Mouse (Mus musculus) ES-E14 (cell line): Measurements from ENCODE around the gene Supt3. TPM values are rescaled to one million over a fixed set of nuclear protein-coding genes. Genes with fewer than 3 reads are reported as not detected.

ENCODE experiments used
- DNase-seq: peaks from one replicate; pipeline ENCODE4 v3.0.0-alpha.2; 2013; ENCODE audit warnings: low read depth, low spot score
- H3K27ac ChIP-seq: 2 replicates; pipeline ENCODE4 v1.5.1; 2012; ENCODE audit warnings: low read depth, mild to moderate bottlenecking, low read length, moderate library complexity, mixed read lengths; ENCODE audit not compliant: poor library complexity, insufficient read depth, severe bottlenecking
- H3K36me3 ChIP-seq: 2 replicates; pipeline ENCODE4 v1.6.1; 2012; ENCODE audit warnings: mild to moderate bottlenecking, low read length, moderate library complexity, mixed read lengths; ENCODE audit not compliant: control insufficient read depth, poor library complexity, insufficient read depth, severe bottlenecking
- H3K4me1 ChIP-seq, 2 experiments: fragments of 150-350 bp in 1 of 2; sonication (generic) in 1 of 2; 2 replicates each; pipeline ENCODE4 v1.6.1; 2012; ENCODE audit warnings: low read length in 2 of 2, mild to moderate bottlenecking in 1 of 2, mixed read lengths in 1 of 2; ENCODE audit not compliant: control insufficient read depth in 2 of 2, insufficient read depth in 2 of 2, poor library complexity in 1 of 2
- H3K4me3 ChIP-seq, 2 experiments: fragments of 150-350 bp in 1 of 2; sonication (generic) in 1 of 2; 2 replicates each; pipeline ENCODE4 v1.5.1; 2012; ENCODE audit warnings: low read length in 2 of 2, low read depth in 1 of 2, mild to moderate bottlenecking in 1 of 2, mixed read lengths in 1 of 2; ENCODE audit not compliant: insufficient read depth in 1 of 2, poor library complexity in 1 of 2, severe bottlenecking in 1 of 2
- H3K9ac ChIP-seq: 2 replicates; pipeline ENCODE4 v1.6.1; 2012; ENCODE audit warnings: low read depth, mild to moderate bottlenecking, low read length, mixed read lengths; ENCODE audit not compliant: poor library complexity, insufficient read depth, severe bottlenecking
- H3K9me3 ChIP-seq: fragments of 150-350 bp; sonication (generic); 2 replicates; pipeline ENCODE4 v1.6.1; 2012; ENCODE audit warnings: low read depth, mild to moderate bottlenecking, low read length; ENCODE audit not compliant: control insufficient read depth, insufficient read depth
- CHD2 ChIP-seq: IDR thresholded peaks from 2 replicates; pipeline ENCODE4 v1.6.1; 2014; ENCODE audit warnings: mild to moderate bottlenecking, low read depth, low read length, inconsistent platforms
- HCFC1 ChIP-seq: IDR thresholded peaks from 2 replicates; pipeline ENCODE4 v1.6.1; 2012; ENCODE audit warnings: low read length, inconsistent platforms, borderline replicate concordance; ENCODE audit not compliant: insufficient read depth
- MAFK ChIP-seq: IDR thresholded peaks from 2 replicates; pipeline ENCODE4 v1.6.1; 2014; ENCODE audit warnings: mild to moderate bottlenecking, low read depth, low read length, inconsistent platforms; ENCODE audit not compliant: insufficient read depth
- ZC3H11A ChIP-seq: IDR thresholded peaks from 2 replicates; pipeline ENCODE4 v1.6.1; 2012; ENCODE audit warnings: low read depth, mild to moderate bottlenecking, inconsistent platforms, low read length, borderline replicate concordance
- ZNF384 ChIP-seq: IDR thresholded peaks from 2 replicates; pipeline ENCODE4 v1.6.1; 2012; ENCODE audit warnings: low read depth, low read length, inconsistent platforms
- in situ Hi-C, 2 experiments: fragments of 600-800 bp; cut with MboI; formaldehyde crosslinking; loops; one replicate each; pipeline ENCODE4 v1.15.1; 2025; ENCODE audit warnings: low sequenced_read_pairs in 2 of 2, inconsistent platforms in 1 of 2; ENCODE audit not compliant: unreplicated experiment in 2 of 2
- total RNA-seq: library from RNA; depleted of rRNA; stranded (reverse); fragments of 300-350 nt; gene quantifications from 2 replicates; pipeline ENCODE4 v1.2.3, GENCODE M21; 2012

Gene Supt3
- total RNA-seq, 1 experiment, result 4.9 TPM

GRCm38 (mm10) chr17:45151312-45151929, 374.5 kb downstream of the Supt3 start:
- H3K9ac ChIP-seq, result no peak overlapping the region
- H3K27ac ChIP-seq, result no peak overlapping the region
- no peak overlapping the region for H3K4me3 ChIP-seq
- no peak for DNase-seq
- no peaks in the 10 kb centered on the region for H3K36me3 ChIP-seq
- no peaks in the 10 kb centered on the region for H3K9me3 ChIP-seq
- peaks cover 0 to 7% of the 10 kb centered on the region in 2 experiments; a peak in 2 of 4 replicates for H3K4me1 ChIP-seq
- in situ Hi-C loops, result no loop called here
- TF ChIP-seq MAFK, result no peak
- no peak for TF ChIP-seq ZC3H11A
- no peak for TF ChIP-seq ZNF384
- TF ChIP-seq CHD2, result no peak
- no peak for TF ChIP-seq HCFC1

DNA sequence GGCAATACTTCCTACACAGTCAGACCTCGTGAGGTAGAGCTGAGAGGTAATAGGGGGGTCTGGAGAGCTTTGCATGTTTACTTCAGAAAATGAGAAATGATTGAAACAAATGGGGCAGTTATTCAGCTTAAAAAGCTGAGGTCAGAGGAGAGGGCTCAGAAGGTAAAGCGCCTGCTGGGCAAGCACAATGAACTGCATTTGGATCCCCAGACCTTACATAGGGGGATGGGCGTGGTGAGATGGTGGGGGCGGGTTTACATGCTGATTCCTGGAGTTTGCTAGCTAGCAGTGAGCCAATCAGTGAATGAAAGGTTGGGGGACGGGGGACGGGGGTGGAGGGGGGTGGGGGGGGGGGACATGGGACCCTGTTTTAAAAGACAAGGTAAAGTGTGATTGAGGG, 376.8 kb downstream of the Supt3 start:
- in situ Hi-C loops, result no loop called here
- no peak for TF ChIP-seq CHD2
- TF ChIP-seq MAFK, result no peak
- peak; percentile 22 for DNase-seq
- no peaks in the 10 kb centered on the region for H3K36me3 ChIP-seq
- no peaks in the 10 kb centered on the region for H3K9me3 ChIP-seq
- peaks cover 0 to 7% of the 10 kb centered on the region in 2 experiments; a peak in 2 of 4 replicates for H3K4me1 ChIP-seq
- H3K4me3 ChIP-seq, result no peak overlapping the region
- no peak overlapping the region for H3K27ac ChIP-seq
- no peak overlapping the region for H3K9ac ChIP-seq

- in situ Hi-C loops, result no loop called here
- H3K9ac ChIP-seq, result no peak overlapping the region
- H3K36me3 ChIP-seq, result no peaks in the 10 kb centered on the region
- no peak for DNase-seq
- H3K27ac ChIP-seq, result no peak overlapping the region
- H3K9me3 ChIP-seq, result no peaks in the 10 kb centered on the region
- peaks cover 0 to 6% of the 10 kb centered on the region in 2 experiments; a peak in 2 of 4 replicates for H3K4me1 ChIP-seq
- TF ChIP-seq HCFC1 (no peak), ZC3H11A (no peak), CHD2 (no peak), ZNF384 (no peak), MAFK (no peak)
- H3K4me3 ChIP-seq, result peak overlapping the region; percentile 13 to 26; a peak in 1 of 4 replicates
Observed at GRCm38 (mm10) chr17:45158171-45158691, 381.3 kb downstream of the Supt3 start.

DNA sequence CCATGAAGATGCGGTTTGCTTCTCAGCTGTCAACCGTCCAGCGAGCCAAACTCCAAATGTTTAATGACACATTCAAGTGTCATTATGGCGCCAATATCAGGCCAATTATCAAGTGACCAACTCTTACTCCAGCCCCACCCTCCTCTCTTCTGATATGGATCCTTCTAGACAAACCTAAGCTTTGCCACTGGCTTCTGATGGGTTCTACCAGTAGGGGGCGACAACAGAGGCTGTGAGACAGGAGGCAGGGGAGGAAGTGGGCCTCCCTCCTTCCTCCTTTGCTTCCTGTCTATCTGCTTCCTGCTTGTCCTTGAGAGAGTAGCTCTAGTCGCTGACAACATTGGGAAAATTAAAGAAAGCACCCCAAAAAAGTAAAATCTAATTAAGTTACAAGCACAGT, 383.7 kb downstream of the Supt3 start:
- no peaks in the 10 kb centered on the region for H3K36me3 ChIP-seq
- peak; percentile 17 for DNase-seq
- in situ Hi-C loops, result no loop called here
- H3K9me3 ChIP-seq, result no peaks in the 10 kb centered on the region
- no peak overlapping the region for H3K4me3 ChIP-seq
- no peak overlapping the region for H3K9ac ChIP-seq
- TF ChIP-seq HCFC1, result no peak
- no peak for TF ChIP-seq ZC3H11A
- no peak for TF ChIP-seq CHD2
- TF ChIP-seq ZNF384, result no peak
- TF ChIP-seq MAFK, result no peak
- H3K4me1 ChIP-seq, result peaks cover 0 to 2% of the 10 kb centered on the region in 2 experiments; a peak in 1 of 4 replicates
- no peak overlapping the region for H3K27ac ChIP-seq

- H3K9me3 ChIP-seq, result no peaks in the 10 kb centered on the region
- TF ChIP-seq CHD2 (no peak), MAFK (no peak), HCFC1 (no peak), ZNF384 (no peak), ZC3H11A (no peak)
- in situ Hi-C loops, result no loop called here
- no peak for DNase-seq
- no peak overlapping the region for H3K4me3 ChIP-seq
- no peak overlapping the region for H3K9ac ChIP-seq
- no peak overlapping the region for H3K27ac ChIP-seq
- no peaks in the 10 kb centered on the region for H3K36me3 ChIP-seq
- H3K4me1 ChIP-seq, result no peaks in the 10 kb centered on the region
Observed at GRCm38 (mm10) chr17:45165741-45166140, 388.8 kb downstream of the Supt3 start.
